Mouse (Mus musculus) testis, adult 2 months (tissue): ENCODE measurements around the gene Tanc1.

Experiments used
- CTCF ChIP-seq: fragments of 200-500 bp; IDR thresholded peaks from 2 replicates; pipeline ENCODE4 v1.5.1; 2012; ENCODE audit warnings: low read depth, mild to moderate bottlenecking, inconsistent platforms, low read length, moderate library complexity; ENCODE audit not compliant: control insufficient read depth, insufficient read depth, insufficient replicate concordance
- POLR2A ChIP-seq: fragments of 200-500 bp; IDR thresholded peaks from 2 replicates; pipeline ENCODE4 v1.6.1; 2012; ENCODE audit warnings: low read depth, mild to moderate bottlenecking, inconsistent platforms, low read length, moderate library complexity; ENCODE audit not compliant: control insufficient read depth

GRCm38 (mm10) chr2:59876482-59876881, 264.6 kb downstream of the Tanc1 start:
- TF ChIP-seq POLR2A (no peak), CTCF (no peak)
